Mouse (Mus musculus) hindbrain, embryonic 16.5 days (tissue): ENCODE results near the gene Gm10217. TPM values are rescaled to one million over a fixed set of nuclear protein-coding genes. Genes with fewer than 3 reads are reported as not detected.

Experiments used
- ATAC-seq: fragments of 200-750 bp; cut with Nextera tagmentation; 2 replicates; pipeline ENCODE4 v1.8.0; 2017; ENCODE audit warnings: moderate TSS enrichment, moderate library complexity
- H3K27ac ChIP-seq: fragments of 300-500 bp; sonication (generic); 2 replicates; pipeline ENCODE4 v1.5.1; 2014; ENCODE audit warnings: low read depth, mild to moderate bottlenecking, control low read depth, low read length, moderate library complexity
- H3K27me3 ChIP-seq: fragments of 300-500 bp; sonication (generic); replicated peaks from 2 replicates; pipeline ENCODE4 v1.6.1; 2014; ENCODE audit warnings: low read length; ENCODE audit not compliant: control insufficient read depth, insufficient read depth
- H3K36me3 ChIP-seq: fragments of 300-500 bp; sonication (generic); 2 replicates; pipeline ENCODE4 v1.6.1; 2014; ENCODE audit warnings: mild to moderate bottlenecking, low read length, moderate library complexity, mixed read lengths; ENCODE audit not compliant: control insufficient read depth, insufficient read depth
- H3K4me1 ChIP-seq: fragments of 300-500 bp; sonication (generic); 2 replicates; pipeline ENCODE4 v1.6.1; 2014; ENCODE audit warnings: low read depth, low read length; ENCODE audit not compliant: control insufficient read depth, insufficient read depth
- H3K4me2 ChIP-seq: fragments of 300-500 bp; sonication (generic); 2 replicates; pipeline ENCODE4 v1.6.1; 2014; ENCODE audit warnings: mild to moderate bottlenecking, low read length, control low read depth, moderate library complexity
- H3K4me3 ChIP-seq: fragments of 300-500 bp; sonication (generic); 2 replicates; pipeline ENCODE4 v1.5.1; 2014; ENCODE audit warnings: mild to moderate bottlenecking, low read length, control low read depth, moderate library complexity
- H3K9ac ChIP-seq: fragments of 300-500 bp; sonication (generic); 2 replicates; pipeline ENCODE4 v1.6.1; 2014; ENCODE audit warnings: low read depth, mild to moderate bottlenecking, control low read depth, low read length, moderate library complexity
- H3K9me3 ChIP-seq: fragments of 300-500 bp; sonication (generic); 2 replicates; pipeline ENCODE4 v1.6.1; 2014; ENCODE audit warnings: mild to moderate bottlenecking, low read length, moderate library complexity; ENCODE audit not compliant: control insufficient read depth
- WGBS: fragments of 180-500 bp; shearing (Covaris S2); extraction: QIAGEN DNeasy Blood & Tissue Kit; methylation state at CpG from one replicate; pipeline ENCODE4 v1.1.7; 2014; 5-methylcytosine and 5-hydroxymethylcytosine counted together
- polyA plus RNA-seq: library from polyadenylated mRNA; unstranded; fragments of >200 nt; fragmentation: Nextera tagmentation; extraction: Ambion mirVana; gene quantifications from 2 replicates; pipeline ENCODE4 v1.2.1, GENCODE M21; 2015

Gm10217 gene
- polyA plus RNA-seq, 1 experiment from 2014 or later = not detected

DNA sequence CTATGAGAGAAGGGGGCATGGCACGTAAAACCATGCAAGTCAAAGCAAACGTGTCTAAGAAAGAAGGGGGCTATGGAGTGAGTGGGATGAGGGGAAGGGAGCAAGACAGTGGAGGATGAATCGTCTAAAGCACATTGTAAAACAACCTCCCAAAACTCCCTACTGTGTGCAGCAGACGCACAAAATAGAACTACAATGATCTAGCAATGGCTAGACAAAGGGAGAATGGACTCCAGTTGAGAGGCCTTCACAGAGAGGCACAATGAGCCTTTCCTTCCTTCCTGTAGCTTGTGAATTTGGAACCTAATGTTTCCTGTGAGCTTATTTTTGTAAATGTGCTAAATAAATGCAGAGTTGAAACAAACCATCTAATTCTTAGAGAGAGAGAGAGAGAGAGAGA lies 22.7 kb downstream of the Gm10217 start:
- ATAC-seq = no peak
- Histone ChIP-seq H3K27me3 (no peaks in the 10 kb centered on the region), H3K9ac (no peak overlapping the region), H3K9me3 (no peaks in the 10 kb centered on the region), H3K4me3 (no peak overlapping the region), H3K4me1 (no peaks in the 10 kb centered on the region), H3K27ac (no peak overlapping the region), H3K36me3 (no peaks in the 10 kb centered on the region), H3K4me2 (no peak overlapping the region)
- WGBS = 44% methylated on average over 4 of the region's 4 CpGs

GRCm38 (mm10) chr8:9899199-9899598 lies 35.1 kb downstream of the Gm10217 start:
- peaks cover 3% of the 10 kb centered on the region for H3K4me1 ChIP-seq
- no peaks in the 10 kb centered on the region for H3K27me3 ChIP-seq
- H3K9me3 ChIP-seq = no peaks in the 10 kb centered on the region
- 0 out of 2 replicates have a peak, but pooled peaks have one; percentile 40 for ATAC-seq
- WGBS = 89% methylated on average over 2 of the region's 2 CpGs
- H3K4me2 ChIP-seq = no peak overlapping the region
- no peak overlapping the region for H3K4me3 ChIP-seq
- H3K36me3 ChIP-seq = no peaks in the 10 kb centered on the region
- no peak overlapping the region for H3K9ac ChIP-seq
- H3K27ac ChIP-seq = no peak overlapping the region

DNA sequence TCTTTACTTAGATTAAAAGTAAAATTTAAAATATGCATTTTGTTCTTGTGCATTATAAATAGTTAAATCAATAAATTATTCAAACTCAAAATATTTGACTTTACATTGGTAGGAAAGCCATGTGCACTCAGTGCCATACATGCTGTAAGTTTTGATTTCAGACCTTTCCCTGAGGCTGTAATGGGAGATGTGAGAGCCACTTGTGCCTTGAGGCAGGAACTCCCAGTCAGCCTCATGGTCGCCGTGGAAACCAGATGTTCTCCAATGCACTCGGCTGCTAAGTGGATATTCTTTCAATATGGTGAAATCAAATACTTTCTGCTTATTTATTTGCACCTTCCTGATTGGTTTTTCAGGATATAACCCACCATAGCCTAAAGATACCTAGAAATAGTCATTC lies 35.6 kb downstream of the Gm10217 start:
- Histone ChIP-seq H3K4me2 (no peak overlapping the region), H3K9me3 (no peaks in the 10 kb centered on the region), H3K27me3 (no peaks in the 10 kb centered on the region), H3K4me1 (peaks cover 3% of the 10 kb centered on the region), H3K4me3 (no peak overlapping the region), H3K36me3 (no peaks in the 10 kb centered on the region), H3K9ac (no peak overlapping the region), H3K27ac (no peak overlapping the region)
- 0 out of 2 replicates have a peak, but pooled peaks have one; percentile 30 for ATAC-seq
- WGBS = 63% methylated on average over 3 of the region's 3 CpGs

Other genes with a start within 250 kb of the Gm10217 start
- 25.7 and 30.3 TPM in 2 replicates for gene Fam155a, start 93.1 kb upstream of the Gm10217 start, polyA plus RNA-seq
- gene Lig4, start 113.4 kb downstream of the Gm10217 start, polyA plus RNA-seq = 10.3 and 12.0 TPM in 2 replicates
- 12.6 and 13.7 TPM in 2 replicates for gene Abhd13, start 113.5 kb downstream of the Gm10217 start, polyA plus RNA-seq
- gene Tnfsf13b, start 142.2 kb downstream of the Gm10217 start, polyA plus RNA-seq = 0.22 and 0.61 TPM in 2 replicates